8 mouse cellular contexts compared by ENCODE assay signal in the genomic region with DNA sequence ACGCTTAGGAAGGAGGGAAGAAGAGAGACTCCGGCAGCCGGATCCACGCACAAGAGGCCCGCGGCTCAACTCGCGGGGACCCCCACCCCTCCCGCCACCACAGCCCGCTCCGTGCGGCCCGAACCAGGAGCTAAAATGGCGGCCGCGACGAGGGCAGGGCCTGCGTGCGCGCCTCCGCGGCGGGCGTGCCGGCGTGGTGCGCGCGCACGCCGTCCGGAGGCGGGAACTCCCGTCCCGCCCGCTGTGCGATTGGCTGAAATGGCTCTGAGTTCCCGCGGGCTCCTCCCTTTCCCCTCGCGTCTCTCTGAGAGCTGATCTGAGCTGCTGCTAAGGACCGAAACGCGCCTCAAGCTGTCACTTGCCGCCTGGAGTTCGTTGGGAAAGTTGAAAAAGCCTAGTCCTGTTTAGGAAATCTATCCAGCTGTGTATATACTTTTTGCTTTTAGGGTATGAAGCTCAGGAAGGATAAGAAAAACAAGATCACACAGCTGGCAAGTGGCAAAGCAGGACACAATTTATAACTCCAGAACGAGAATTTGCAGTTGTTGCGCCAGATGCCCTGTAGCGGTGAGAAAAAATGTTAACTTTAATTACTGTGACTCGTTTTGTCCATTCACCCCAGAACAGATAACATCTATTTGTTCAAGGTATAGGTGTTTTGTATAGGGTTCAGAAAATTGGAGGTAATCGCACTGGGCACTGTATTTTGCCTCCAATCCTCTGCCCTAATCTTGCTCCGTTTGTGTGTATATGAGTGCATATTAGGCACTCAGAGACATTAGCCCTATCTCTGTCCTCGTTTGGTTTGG. TPM values are rescaled to one million over a fixed set of nuclear protein-coding genes. Genes with fewer than 3 reads are reported as not detected.
A peak's percentile ranks its signal among the peaks of the same experiment; 100 is the strongest.
DNase-seq lines count a peak whose midpoint lies in the region; ATAC-seq lines count a peak whose summit lies in the region.

Dhx15 (minus strand) TSS at position 144 of the 809 bp plus-strand sequence.

- WGBS in hindbrain, embryonic 15.5 days, result 1% methylated on average over 53 of the region's 53 CpGs

- peak within 1 kb of the TSS; percentile 79 for H3K4me2 ChIP-seq in hindbrain, embryonic 15.5 days

- peak; percentile 96 for ATAC-seq in hindbrain, embryonic 15.5 days (ENCODE audit: low FRiP score, low read depth)

- H3K27me3 ChIP-seq in hindbrain, embryonic 15.5 days, result no peaks in the 10 kb centered on the region

- H3K4me1 ChIP-seq in hindbrain, embryonic 15.5 days (replicated peaks), result peaks cover 42% of the 10 kb centered on the region

- H3K9me3 ChIP-seq in hindbrain, embryonic 15.5 days, result no peaks in the 10 kb centered on the region

- peak within 1 kb of the TSS; percentile 69 for H3K4me3 ChIP-seq in hindbrain, embryonic 15.5 days

- peak within 1 kb of the TSS; percentile 92 for H3K9ac ChIP-seq in hindbrain, embryonic 15.5 days

- H3K27ac ChIP-seq in hindbrain, embryonic 15.5 days (replicated peaks), result peak within 1 kb of the TSS; percentile 94

- no peaks in the 10 kb centered on the region for H3K36me3 ChIP-seq in hindbrain, embryonic 15.5 days

- peak; percentile 91 for DNase-seq in T-cell, adult 2 months (ENCODE audit: low spot score)
- peak; percentile 92 for DNase-seq in cerebellum, postnatal 36 days
- peak; percentile 83 to 93 for DNase-seq in frontal cortex, postnatal 36 days (ENCODE audit: low spot score in 2 of 2)
- peak; percentile 85 for DNase-seq in left cerebral cortex, adult 11 months (ENCODE audit: low spot score)
- DNase-seq in lung, postnatal 4 days, result peak; percentile 94 to 96
- peak; percentile 91 for DNase-seq in retina, postnatal 7 days (ENCODE audit: low read depth, low spot score)
- peak; percentile 87 for DNase-seq in urinary bladder, adult 2 months (ENCODE audit: low spot score)

RNA-seq across cellular contexts. Expression of gene Dhx15, which starts in this region (rescaled TPM):
- polyA plus RNA-seq in hindbrain, embryonic 15.5 days (2015; fragmentation: Nextera tagmentation; extraction: Ambion mirVana), result 115 and 118 TPM in 2 replicates
- polyA plus RNA-seq in urinary bladder, adult 2 months (2012; rRNA removed), result 87.5 and 99.1 TPM in 2 replicates

Comparison
In these comparisons a context has a peak if more than half of its experiments do, and no peak if none do; other contexts are left out.
1. Peak in every context shown above with its lines: DNase-seq, ATAC-seq, H3K4me3 ChIP-seq and H3K27ac ChIP-seq.